Mouse (Mus musculus): Measurements from ENCODE around the gene Ccdc186.
"Not testable (repeated sequence)": the region's sequence is repeated elsewhere in the genome, so short reads cannot be mapped to it uniquely, and the experiment has no call there.

Ccdc186 gene

DNA sequence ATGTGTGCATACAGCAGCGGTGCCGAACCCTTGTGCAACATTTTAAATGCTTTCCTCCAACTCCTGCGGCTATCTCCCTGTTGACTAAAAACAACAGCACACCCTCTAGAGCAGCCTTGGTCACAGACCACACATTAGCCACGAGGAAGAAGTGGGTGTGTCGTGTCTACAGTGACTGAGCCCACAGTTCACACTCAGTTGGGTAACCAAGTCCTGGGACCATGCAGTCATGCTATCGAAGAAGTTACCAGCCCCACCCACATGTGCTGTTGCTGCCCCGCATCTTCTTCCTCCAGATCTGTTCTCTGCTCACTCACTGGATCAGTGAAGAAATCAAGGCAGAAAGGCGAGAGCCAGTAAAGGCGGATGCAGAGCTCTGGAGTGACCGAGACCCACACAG, 65.6 kb downstream of the Ccdc186 start:
- no peak for DNase-seq (ENCODE audit: low read depth)

DNA sequence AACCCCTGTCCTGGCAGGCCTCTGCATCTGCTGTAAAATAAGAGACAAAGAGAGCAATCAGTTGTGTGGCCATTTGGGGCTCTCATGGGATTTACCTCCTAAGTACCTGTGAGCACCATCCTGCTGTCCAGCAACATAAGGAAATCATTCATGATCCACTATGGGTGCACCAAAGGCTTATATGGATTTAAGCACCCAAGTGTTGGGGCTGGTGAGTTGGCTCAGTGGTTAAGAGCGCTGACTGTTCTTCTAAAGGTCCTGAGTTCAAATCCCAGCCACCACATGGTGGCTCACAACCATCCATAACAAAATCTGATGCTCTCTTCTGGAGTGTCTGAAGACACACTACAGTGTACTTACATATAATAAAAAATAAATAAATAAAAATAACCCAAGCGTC, 67.5 kb downstream of the Ccdc186 start:
- not testable (repeated sequence) for DNase-seq (ENCODE audit: low read depth)

DNA sequence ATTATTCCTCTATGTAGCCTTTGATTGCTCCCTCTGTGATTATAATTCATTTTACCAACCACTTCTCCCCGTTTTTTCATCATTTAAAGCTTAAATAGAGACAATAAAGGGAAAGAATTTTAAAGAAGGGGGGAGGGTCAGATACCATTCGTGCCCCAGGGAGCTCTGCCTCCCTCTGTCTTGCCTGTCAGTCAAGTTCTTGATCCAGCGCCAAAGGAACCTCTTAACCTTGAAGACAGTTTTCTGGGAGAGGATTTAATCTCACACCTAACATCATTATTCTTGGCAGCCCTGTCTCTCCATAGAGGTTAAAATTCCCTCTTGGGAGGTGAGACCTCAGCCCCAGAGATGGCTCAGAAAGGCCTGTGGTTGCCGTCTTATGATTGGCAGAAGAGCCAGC, 71.3 kb downstream of the Ccdc186 start:
- DNase-seq (ENCODE audit: low read depth), result peak; percentile 55

DNA sequence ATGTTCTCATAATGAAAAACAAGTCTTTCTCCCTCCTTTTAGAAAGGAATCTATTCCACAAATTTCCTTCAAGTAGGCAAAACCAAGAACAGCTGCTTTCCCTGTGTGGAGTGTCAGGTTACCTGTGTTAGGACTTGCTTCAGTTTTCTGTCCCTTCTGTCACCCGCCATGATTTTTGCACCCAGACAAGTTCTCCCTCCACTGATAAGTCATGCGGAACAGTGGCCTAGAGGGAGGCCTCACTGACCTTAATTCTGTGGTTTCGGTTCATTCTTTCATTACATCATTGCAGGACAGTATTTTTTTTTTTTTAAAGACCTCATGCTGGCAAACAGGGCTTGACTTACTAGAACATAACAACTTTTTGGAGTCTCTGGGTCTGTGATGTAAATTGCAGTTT, 72.6 kb downstream of the Ccdc186 start:
- DNase-seq (ENCODE audit: low read depth), result no peak

DNA sequence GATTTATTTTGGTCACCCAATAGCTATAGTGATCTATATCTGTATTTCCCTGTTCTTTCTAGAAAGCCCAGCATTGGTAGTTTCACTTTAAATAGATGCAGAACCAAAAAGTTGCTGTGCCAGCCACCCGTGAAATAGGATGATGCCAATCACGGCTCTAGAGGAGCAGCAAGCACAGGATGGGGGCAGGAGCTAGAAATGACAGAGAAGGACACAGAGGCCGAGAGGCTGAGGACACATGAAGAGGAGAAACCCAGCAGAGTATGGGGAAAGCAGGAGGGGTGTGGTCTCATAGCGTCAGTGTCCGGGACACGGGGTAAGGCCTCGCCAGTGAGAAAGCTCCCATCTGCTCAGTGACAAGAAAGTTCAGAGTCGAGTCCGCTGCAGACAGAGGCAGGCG, 74.1 kb downstream of the Ccdc186 start:
- no peak for DNase-seq (ENCODE audit: low read depth)

- no peak for DNase-seq (ENCODE audit: low read depth)
Measured at GRCm38 (mm10) chr19:56746618-56747017, 75.4 kb downstream of the Ccdc186 start.

DNA sequence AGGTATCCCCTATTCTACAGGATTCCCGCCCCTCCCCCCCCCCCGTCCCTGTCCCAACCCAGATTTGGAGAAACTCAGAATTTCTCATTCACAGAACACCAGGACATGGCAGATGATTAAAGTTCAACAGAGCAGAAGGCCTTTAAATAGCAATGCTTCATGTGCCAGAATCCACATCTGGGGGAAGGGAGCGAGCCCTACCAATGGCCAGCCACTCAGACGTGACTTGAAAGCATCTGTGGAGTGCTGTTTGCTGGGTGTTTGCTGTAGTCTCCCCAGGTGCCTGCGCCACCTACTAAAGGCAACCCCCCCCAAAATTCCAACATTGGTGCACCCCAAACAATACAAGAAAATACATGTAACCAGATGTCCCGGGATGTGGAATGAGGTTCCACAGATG, 76.5 kb downstream of the Ccdc186 start:
- no peak for DNase-seq (ENCODE audit: low read depth)

DNA sequence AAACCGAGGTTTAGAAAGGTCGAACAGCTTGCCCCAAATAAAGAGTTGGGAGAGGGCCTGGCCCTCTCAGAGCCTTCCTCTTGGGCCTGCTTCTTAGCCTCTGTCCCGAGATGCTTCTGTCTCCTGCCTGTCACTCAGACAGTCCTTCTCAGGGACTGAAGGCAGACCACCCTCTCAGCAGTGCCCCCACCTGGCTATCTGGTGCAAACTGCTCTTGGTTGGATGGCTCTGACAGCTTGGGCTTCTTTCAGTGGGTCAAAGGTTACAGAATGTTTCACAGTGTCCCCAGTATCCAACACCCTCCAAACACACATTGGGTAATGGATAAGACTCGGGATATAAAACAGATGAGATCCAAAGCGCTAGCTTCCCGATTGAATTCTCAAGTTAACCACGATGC, 76.9 kb downstream of the Ccdc186 start:
- DNase-seq (ENCODE audit: low read depth), result no peak

All from NIH3T3 (cell line).